11 mouse cellular contexts compared by ENCODE assay signal in the genomic region with DNA sequence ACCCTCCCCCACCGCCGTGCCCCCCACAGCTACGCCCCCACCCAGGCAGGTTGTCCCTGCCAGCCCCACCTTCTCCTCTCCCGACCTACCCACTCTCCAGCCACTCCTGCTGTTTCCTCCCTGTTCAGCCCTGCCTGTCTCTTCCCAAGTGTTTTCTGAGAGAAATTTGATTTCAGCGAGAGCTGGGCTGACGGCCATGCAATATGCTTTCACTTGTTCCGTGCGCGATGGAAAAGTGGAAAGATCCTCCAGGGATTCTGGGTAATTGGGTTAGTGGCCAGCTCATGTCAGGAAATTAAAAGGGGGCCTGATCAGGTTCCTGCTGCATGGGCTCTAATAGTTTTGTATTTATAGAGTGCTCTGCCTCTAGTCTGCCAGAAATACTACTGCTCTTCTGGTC.
DNase-seq lines count a peak whose midpoint lies in the region; ATAC-seq and TF ChIP-seq lines count a peak whose summit lies in the region.
"Had no signal": no experiment of that assay in that cellular context is flagged by ENCODE, and none has a peak within 500 bp of the region (broad histone marks: within the 10 kb centered on the region; RNA-seq: fewer than 3 reads in every experiment).

No protein-coding gene starts in this region.

- no peak overlapping the region for H3K9ac ChIP-seq in forebrain, embryonic 13.5 days
- no peak overlapping the region for H3K9ac ChIP-seq in forebrain, embryonic 11.5 days (ENCODE audit: low read length)
- no peak overlapping the region for H3K9ac ChIP-seq in forebrain, embryonic 15.5 days (replicated peaks)
- H3K9ac ChIP-seq: liver, embryonic 13.5 days had no signal

- H3K9me3 ChIP-seq in forebrain, embryonic 13.5 days (replicated peaks) = peaks cover 5% of the 10 kb centered on the region; the same call in 1 of the 2 replicates
- no peaks in the 10 kb centered on the region for H3K9me3 ChIP-seq in forebrain, embryonic 11.5 days (ENCODE audit: control insufficient read depth, low read length)
- no peaks in the 10 kb centered on the region for H3K9me3 ChIP-seq in E14TG2a.4 (ENCODE audit: low read length)
- no peaks in the 10 kb centered on the region for H3K9me3 ChIP-seq in forebrain, embryonic 15.5 days
- H3K9me3 ChIP-seq: G1E; liver, embryonic 13.5 days had no signal

- no peaks in the 10 kb centered on the region for H3K36me3 ChIP-seq in forebrain, embryonic 13.5 days (ENCODE audit: poor library complexity, severe bottlenecking)
- no peaks in the 10 kb centered on the region for H3K36me3 ChIP-seq in forebrain, embryonic 11.5 days (ENCODE audit: control insufficient read depth, insufficient read depth, low read length)
- peaks cover 98% of the 10 kb centered on the region for H3K36me3 ChIP-seq in E14TG2a.4 (ENCODE audit: insufficient read depth, low read length)
- H3K36me3 ChIP-seq in forebrain, embryonic 15.5 days = no peaks in the 10 kb centered on the region
- H3K36me3 ChIP-seq: G1E; liver, embryonic 13.5 days had no signal

- no peak overlapping the region for H3K4me3 ChIP-seq in forebrain, embryonic 13.5 days
- no peak overlapping the region for H3K4me3 ChIP-seq in forebrain, embryonic 11.5 days (ENCODE audit: low read depth, low read length)
- peak overlapping the region; percentile 47 for H3K4me3 ChIP-seq in E14TG2a.4 (replicated peaks; ENCODE audit: low read length)
- no peak overlapping the region for H3K4me3 ChIP-seq in forebrain, embryonic 15.5 days
- H3K4me3 ChIP-seq: erythroblast, embryonic 14.5 days; liver, embryonic 13.5 days had no signal

- H3K27ac ChIP-seq in forebrain, embryonic 13.5 days = no peak overlapping the region
- no peak overlapping the region for H3K27ac ChIP-seq in forebrain, embryonic 11.5 days (ENCODE audit: low read depth, low read length)
- H3K27ac ChIP-seq in forebrain, embryonic 15.5 days (replicated peaks) = peak overlapping the region; percentile 53
- H3K27ac ChIP-seq: liver, embryonic 13.5 days had no signal

- H3K27me3 ChIP-seq in forebrain, embryonic 13.5 days = no peaks in the 10 kb centered on the region
- no peaks in the 10 kb centered on the region for H3K27me3 ChIP-seq in forebrain, embryonic 11.5 days (ENCODE audit: control insufficient read depth, insufficient read depth, low read length)
- H3K27me3 ChIP-seq in E14TG2a.4 (ENCODE audit: insufficient read depth, low read length) = no peaks in the 10 kb centered on the region
- no peaks in the 10 kb centered on the region for H3K27me3 ChIP-seq in forebrain, embryonic 15.5 days
- H3K27me3 ChIP-seq: liver, embryonic 13.5 days had no signal

- DNase-seq in forebrain, embryonic 11.5 days (ENCODE audit: low spot score) = no peak
- DNase-seq in layer of hippocampus, postnatal 10 days (ENCODE audit: low spot score in 2 of 2) = peak; percentile 19 to 30
- no peak for DNase-seq in thymus, postnatal 14 days
- DNase-seq in testis, postnatal 14 days (ENCODE audit: low spot score) = no peak
- DNase-seq: liver, embryonic 13.5 days had no signal

- ATAC-seq in forebrain, embryonic 13.5 days = peak; percentile 50; the same call in 1 of the 2 replicates
- no peak for ATAC-seq in forebrain, embryonic 11.5 days (replicated peaks; ENCODE audit: low FRiP score)
- 0 out of 2 replicates have a peak, but pooled peaks have one; percentile 38 for ATAC-seq in forebrain, embryonic 15.5 days (replicated peaks)
- no peak for ATAC-seq in inflammation-experienced regulatory T-cells, adult 6 months

- TF ChIP-seq CTCF in E14TG2a.4 (conservative IDR thresholded peaks at IDR 0.05; ENCODE audit: low read length) = no peak

- no peak overlapping the region; the same call in 1 of the 2 replicates for H3K4me2 ChIP-seq in forebrain, embryonic 13.5 days
- no peak overlapping the region for H3K4me2 ChIP-seq in forebrain, embryonic 11.5 days (ENCODE audit: low read depth, low read length, severe bottlenecking)
- 0 out of 2 replicates have a peak overlapping the region, but pooled peaks have one; percentile 3 for H3K4me2 ChIP-seq in forebrain, embryonic 15.5 days (replicated peaks)
- H3K4me2 ChIP-seq: liver, embryonic 13.5 days had no signal

- H3K4me1 ChIP-seq in forebrain, embryonic 13.5 days = peaks cover 12% of the 10 kb centered on the region
- H3K4me1 ChIP-seq in forebrain, embryonic 11.5 days (replicated peaks; ENCODE audit: control insufficient read depth, insufficient read depth, low read length) = no peaks in the 10 kb centered on the region
- H3K4me1 ChIP-seq in E14TG2a.4 (replicated peaks; ENCODE audit: low read depth, low read length) = peaks cover 98% of the 10 kb centered on the region
- peaks cover 12% of the 10 kb centered on the region for H3K4me1 ChIP-seq in forebrain, embryonic 15.5 days
- H3K4me1 ChIP-seq: liver, embryonic 13.5 days had no signal

- 39% methylated on average over 6 of the region's 9 CpGs for WGBS in forebrain, embryonic 13.5 days
- WGBS in forebrain, embryonic 11.5 days = 47% methylated on average over 9 of the region's 9 CpGs
- 21% methylated on average over 9 of the region's 9 CpGs for WGBS in forebrain, embryonic 15.5 days

Comparison
In these comparisons a context has a peak if more than half of its experiments do, and no peak if none do; other contexts are left out.
1. ATAC-seq: peak in forebrain, embryonic 13.5 days (single experiment) and forebrain, embryonic 15.5 days (single experiment); none in forebrain, embryonic 11.5 days (single experiment) and inflammation-experienced regulatory T-cells, adult 6 months (single experiment).
2. DNase-seq: peak in layer of hippocampus, postnatal 10 days (2 of 2); none in forebrain, embryonic 11.5 days (single experiment), thymus, postnatal 14 days (single experiment) and testis, postnatal 14 days (single experiment).